Mouse (Mus musculus) adrenal gland, adult 2 months (tissue): Measurements from ENCODE around the gene Kdm1b. TPM values are rescaled to one million over a fixed set of nuclear protein-coding genes. Genes with fewer than 3 reads are reported as not detected.
A peak's percentile ranks its signal among the peaks of the same experiment; 100 is the strongest.

ENCODE experiments used
- DNase-seq: peaks from one replicate; pipeline ENCODE4 v3.0.0; 2021
- polyA plus RNA-seq: library from polyadenylated mRNA; depleted of rRNA; stranded (reverse); fragments of >200 nt; gene quantifications from 2 replicates; pipeline ENCODE4 v1.2.3, GENCODE M21; 2012
- total RNA-seq, 2 experiments: library from RNA; stranded (reverse); gene quantifications; 2 replicates each; pipeline ENCODE4 v1.2.3; 2021

Gene Kdm1b
- total and polyA plus RNA-seq, 3 experiments, result 5.0 to 12.0 (median 9.0) TPM

DNA sequence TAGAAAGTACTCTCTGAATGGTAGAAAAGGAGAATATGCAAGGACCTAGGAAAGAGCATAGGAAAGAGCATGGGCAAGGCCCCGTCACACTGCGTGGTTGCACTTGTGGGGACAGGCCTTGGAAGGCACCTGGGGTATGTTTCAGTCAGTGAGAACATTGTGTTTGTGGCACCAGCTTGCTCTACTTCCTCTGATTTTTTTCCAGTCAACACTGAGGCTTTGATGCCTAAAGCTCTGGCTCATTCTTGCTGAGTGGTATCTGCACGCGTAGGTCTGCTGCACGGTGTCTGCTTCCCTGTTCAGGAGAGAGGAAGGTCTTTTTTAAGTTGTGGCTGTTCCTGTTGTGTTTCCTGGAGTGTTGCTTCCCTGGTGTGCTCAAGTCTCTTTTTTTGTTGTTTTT is 13.5 kb downstream of the Kdm1b start:
- no peak for DNase-seq

DNA sequence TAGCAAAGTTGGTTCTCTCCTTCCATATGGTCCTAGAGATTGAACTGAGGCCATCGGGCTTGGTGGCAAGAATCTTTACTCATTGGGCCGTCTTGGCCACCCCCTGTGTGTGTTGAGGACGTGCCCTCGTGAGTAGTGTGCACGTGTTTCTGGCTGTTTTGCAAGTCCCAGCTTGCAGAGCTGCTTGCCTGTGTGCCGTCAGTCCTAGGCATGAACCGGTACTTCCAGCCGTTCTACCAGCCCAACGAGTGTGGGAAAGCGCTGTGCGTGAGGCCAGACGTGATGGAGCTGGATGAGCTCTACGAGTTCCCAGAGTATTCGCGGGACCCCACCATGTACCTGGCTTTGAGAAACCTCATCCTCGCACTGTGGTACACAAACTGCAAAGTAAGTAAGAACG is 19.5 kb downstream of the Kdm1b start:
- no peak for DNase-seq

GRCm38 (mm10) chr13:47063985-47064760 is 20.9 kb downstream of the Kdm1b start:
- DNase-seq, result no peak

- no peak for DNase-seq
These were observed 23.2 kb downstream of the Kdm1b start for GRCm38 (mm10) chr13:47066516-47066915.

DNA sequence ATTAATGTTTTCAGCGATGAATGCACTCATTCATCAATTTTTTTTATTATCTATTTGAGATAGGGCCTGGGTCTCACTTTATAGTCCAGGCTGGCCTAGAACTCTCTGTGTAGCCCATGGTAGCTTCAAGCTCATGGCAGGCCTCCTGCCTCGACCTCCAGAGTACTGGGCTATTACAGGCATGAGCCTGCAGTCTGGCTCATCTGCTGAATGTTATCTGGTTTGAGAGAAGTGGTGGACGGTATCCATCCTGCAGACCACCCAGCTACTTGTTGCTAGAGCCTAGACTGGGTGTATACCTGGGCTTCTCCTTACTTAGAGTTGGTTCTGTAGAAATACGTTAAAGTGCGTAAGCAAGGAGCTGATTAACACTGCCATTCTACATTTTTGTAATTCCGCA is 23.7 kb downstream of the Kdm1b start:
- no peak for DNase-seq

GRCm38 (mm10) chr13:47070329-47071080 is 27.2 kb downstream of the Kdm1b start:
- no peak for DNase-seq

DNA sequence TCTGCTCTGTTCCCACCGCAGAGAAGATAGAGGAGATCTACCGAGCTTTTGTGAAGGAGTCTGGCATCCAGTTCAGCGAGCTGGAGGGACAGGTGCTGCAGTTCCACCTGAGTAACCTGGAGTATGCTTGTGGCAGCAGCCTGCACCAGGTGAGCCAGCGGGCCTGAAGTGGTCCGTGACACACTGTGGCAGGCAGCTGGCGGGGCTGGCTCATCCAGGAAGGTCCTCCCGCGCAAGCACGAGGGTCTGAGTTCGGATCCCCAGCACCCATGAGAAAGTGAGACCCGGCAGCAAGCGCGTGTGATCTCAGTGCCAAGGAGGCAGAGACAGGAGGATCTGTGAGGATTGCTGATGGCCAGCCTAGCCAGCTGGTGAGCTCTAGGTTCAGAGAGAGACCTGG is 28.6 kb downstream of the Kdm1b start:
- no peak for DNase-seq

DNA sequence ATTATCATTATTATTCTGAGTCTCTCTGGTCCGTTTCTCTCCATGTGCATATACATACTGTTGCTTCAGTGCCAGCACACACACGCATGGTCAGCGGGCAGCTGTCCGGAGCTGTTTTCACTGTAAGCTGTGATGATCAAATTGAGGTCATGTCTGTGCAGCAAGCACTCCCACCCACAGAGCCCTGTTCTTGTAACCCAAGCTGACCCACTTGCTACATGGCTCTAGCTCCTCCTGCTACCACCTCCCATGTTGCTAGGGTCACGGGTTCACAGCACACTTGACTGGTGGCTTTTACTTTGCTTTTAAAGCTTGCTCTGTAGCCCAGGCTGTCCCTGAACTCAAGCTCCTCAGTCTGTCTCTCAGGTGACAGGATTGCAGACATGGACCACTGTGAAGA is 29.2 kb downstream of the Kdm1b start:
- DNase-seq, result no peak

GRCm38 (mm10) chr13:47076156-47076555 is 32.9 kb downstream of the Kdm1b start:
- no peak for DNase-seq

DNA sequence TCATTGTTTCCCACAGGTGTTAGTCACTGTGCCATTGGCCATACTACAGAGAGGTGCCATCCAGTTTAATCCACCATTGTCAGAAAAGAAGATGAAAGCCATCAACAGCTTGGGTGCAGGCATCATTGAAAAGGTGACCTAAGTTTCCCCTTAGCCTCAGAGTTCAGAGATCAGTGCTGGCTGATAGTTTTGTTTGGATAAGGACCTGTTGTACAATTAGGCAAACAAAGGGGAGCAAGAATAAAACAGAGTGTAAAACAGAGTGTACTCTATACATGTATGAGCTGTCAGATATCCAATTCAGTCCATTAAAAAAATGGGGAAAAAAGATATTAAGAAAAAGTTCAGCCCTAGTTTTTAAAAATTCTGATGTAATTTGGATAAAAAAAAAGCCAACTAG is 34.1 kb downstream of the Kdm1b start:
- no peak for DNase-seq

DNA sequence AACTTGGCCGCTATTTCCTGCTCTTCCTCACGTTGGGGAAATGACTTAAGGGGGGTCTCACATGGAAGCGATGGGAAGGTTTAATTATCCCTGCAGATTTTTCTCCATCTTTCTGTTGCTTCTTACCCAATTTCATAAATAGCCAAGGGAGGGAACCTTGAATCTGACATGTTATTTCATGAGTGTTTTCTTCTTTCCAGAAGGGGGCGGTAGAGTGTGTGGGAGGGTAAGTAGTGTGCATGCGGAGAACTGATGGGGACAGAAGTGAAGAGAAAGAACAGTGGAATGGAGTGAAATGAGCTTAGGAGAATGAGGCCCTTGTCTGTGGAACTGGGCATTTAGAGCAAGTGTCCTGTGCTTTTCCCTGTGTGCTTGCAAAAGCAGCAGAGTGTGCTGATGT is 35.5 kb downstream of the Kdm1b start:
- no peak for DNase-seq

DNA sequence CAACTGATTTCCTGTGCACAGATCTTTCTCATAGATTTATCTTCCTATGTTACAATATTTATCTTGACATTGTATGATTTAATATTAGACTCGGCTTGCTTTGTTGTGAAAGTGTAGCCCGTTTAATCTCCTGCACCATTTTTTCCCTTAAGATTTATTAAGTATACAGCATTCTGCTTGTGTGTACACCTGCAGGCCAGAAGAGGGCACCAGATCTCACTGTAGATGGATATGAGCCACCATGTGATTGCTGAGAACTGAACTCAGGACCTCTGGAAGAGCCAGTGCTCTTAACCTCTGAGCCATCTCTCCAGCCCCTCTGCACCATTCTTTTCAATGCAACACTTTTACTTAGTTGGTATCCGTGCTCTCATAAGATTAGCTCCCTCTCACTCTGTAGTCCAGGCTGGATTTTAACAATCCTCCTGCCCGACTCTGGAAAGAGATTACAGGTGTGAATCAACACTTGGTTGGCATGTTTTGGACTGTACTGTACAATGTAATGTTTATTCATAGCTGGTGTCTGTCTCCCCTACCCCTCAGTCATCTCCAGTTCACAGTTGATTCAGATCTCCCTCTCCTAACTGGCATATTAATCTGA is 37.7 kb downstream of the Kdm1b start:
- no peak for DNase-seq

DNA sequence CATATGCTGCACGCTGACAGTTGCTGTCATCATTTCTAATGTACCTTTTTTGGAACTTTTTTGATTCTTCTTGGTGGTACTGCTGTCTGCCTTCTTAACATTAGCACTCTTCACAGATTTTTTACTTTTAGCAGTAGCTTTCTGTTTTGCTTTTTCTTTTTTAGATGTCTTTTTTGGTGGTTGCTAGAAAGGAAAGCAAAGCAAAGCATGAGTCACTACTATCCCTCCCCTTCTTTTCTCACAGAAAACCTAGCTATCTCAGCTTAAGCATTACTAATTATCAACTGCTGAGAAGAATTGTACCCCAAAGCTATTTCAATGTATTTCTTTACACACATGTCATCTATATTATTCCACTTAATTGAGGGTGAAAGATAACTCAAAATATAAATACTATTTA is 45.1 kb downstream of the Kdm1b start:
- DNase-seq, result no peak

DNA sequence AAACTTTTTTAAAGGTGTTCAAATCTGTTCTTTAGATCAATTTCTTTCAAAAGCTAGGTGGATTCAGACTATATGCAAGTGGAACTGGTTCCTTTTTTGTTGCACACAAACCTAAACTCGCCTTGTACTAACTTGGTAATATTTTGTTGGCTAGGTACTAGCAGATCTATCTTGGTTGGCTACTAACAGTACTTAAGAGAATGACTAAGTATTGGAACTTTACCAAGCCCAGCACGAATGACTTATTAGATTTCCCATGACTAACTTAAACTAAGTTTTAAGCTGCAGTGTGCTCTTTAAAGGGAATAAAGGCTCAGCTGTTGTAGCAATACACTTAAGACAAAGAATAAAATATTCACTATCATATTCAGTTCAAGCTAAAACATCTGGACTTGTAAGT is 46.0 kb downstream of the Kdm1b start:
- DNase-seq, result no peak

- no peak for DNase-seq
These were observed 50.5 kb downstream of the Kdm1b start for GRCm38 (mm10) chr13:47093791-47094190.

DNA sequence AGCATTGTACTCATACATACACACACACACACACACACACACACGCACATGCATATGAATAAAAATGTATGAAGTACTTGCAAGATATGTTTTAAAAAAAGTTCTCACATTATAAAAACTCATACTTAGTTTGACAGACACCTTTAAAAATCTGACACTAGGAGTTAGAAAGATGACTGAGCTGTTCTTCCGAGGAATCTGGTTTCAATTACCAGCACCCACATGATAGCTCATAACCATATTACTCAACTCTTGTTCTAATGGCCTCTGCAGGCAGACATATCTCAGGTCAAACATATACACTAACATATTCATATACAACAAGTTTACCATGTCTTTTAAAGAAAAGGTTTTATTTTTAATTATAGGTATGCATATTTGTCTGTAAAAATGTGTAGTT is 53.3 kb downstream of the Kdm1b start:
- DNase-seq, result no peak

GRCm38 (mm10) chr13:47099265-47099664 is 56.0 kb downstream of the Kdm1b start:
- no peak for DNase-seq

DNA sequence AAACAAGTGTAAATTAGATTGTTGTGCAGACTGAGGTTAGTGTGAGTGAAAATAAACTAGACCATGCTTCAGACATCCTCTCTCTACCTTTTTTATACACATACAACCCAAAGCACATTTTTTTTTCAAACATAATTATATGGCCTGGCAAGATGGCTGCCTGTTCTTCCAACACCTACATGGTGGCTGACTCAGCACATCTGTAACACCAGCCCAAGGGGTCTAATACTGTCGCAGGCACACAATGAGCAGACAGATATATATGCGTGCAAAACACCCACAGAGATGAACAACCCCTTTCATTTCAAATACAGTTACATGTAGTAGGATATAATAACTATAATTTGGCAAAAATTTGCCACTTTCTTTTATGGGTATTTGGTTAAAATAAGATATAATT is 57.3 kb downstream of the Kdm1b start:
- DNase-seq, result no peak

GRCm38 (mm10) chr13:47104146-47104545 is 60.8 kb downstream of the Kdm1b start:
- DNase-seq, result no peak

DNA sequence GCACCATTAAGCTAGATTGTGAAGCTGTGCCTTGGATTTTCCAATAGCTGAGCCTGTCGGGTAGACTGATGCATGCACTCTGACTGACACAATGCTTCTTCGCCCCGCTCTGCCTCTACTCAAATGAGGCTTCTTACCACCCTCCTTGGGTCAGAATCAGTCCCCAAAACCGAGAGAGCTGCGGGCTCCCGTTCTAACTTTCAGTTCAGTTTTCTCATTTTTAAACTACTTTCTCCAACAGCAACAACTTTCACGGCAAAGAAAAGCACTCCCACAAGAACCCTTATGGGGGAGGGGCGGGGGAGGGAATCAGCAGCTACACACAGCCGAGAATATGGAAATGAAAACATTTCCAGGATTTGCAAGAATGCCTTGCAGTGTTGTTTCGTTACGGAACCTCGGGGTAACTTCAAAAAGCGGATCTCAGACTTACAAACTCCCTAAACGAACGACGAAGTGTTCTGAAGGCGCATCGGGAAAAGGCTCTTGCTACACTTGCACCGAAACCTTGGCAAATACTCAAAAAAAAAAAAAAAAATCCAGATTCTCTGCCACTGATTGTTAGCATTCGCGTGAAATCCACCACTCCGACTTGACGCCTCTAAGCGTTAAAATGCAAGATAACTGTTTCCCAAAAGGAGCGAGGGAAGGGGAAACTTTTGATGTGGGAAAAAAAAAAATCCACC is 61.7 kb downstream of the Kdm1b start:
- peak; percentile 42 for DNase-seq

GRCm38 (mm10) chr13:47105711-47106579 is 62.6 kb downstream of the Kdm1b start, which contains the start of gene Dek:
TSS of gene Dek (minus strand) at chr13:47106201.
- peak; percentile 93 for DNase-seq

DNA sequence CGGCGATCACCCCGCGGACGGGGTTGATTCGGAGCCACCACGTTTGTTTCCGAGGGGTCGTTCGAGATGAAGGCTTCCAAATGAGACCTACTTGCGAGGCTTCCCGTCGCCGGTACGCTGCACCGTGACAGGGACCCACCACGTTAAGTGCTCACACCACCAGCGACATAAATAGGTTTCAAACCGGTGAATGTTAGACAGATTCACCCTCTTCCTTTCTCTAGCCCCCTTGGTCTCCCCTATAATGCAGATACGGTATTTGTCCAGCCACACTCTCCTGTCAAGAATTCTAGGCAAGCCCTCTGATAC is 63.2 kb downstream of the Kdm1b start:
- no peak for DNase-seq
